Mouse (Mus musculus) CH12.LX (cell line): ENCODE data around the gene Tshz2. TPM values are rescaled to one million over a fixed set of nuclear protein-coding genes. Genes with fewer than 3 reads are reported as not detected.

Experiments
- DNase-seq: peaks from one replicate; pipeline ENCODE4 v3.0.0-alpha.2; 2013; ENCODE audit errors: extremely low read depth
- H3K27ac ChIP-seq: 2 replicates; pipeline ENCODE4 v1.5.1; 2012; ENCODE audit warnings: low read depth, mild to moderate bottlenecking, control low read depth, moderate library complexity; ENCODE audit not compliant: insufficient read depth
- H3K27me3 ChIP-seq: replicated peaks from 2 replicates; pipeline ENCODE3; 2012; ENCODE audit warnings: inconsistent platforms
- H3K36me3 ChIP-seq, 2 experiments: replicated peaks in 1 of 2; 2 replicates each; pipeline versions ENCODE3 to v1.6.1; 2012; ENCODE audit warnings: inconsistent platforms in 1 of 2, low read length in 1 of 2, mild to moderate bottlenecking in 1 of 2, mixed read lengths in 1 of 2, moderate library complexity in 1 of 2; ENCODE audit not compliant: control insufficient read depth in 1 of 2, insufficient read depth in 1 of 2
- H3K4me1 ChIP-seq, 2 experiments: 2 replicates each; pipeline ENCODE4 v1.6.1; 2012; ENCODE audit warnings: inconsistent platforms in 1 of 2, moderate library complexity in 1 of 2; ENCODE audit not compliant: insufficient read depth in 2 of 2, control insufficient read depth in 1 of 2
- H3K4me2 ChIP-seq: 2 replicates; pipeline ENCODE4 v1.6.1; 2012; ENCODE audit warnings: low read depth, mild to moderate bottlenecking, control low read depth; ENCODE audit not compliant: poor library complexity, insufficient read depth, severe bottlenecking
- H3K4me3 ChIP-seq, 3 experiments: fragments of 150-350 bp in 1 of 3; sonication (generic) in 1 of 3; replicated peaks in 1 of 3; 2 replicates each; pipeline versions ENCODE3 to v1.5.1; 2011 to 2012; ENCODE audit warnings: low read depth in 2 of 3, low read length in 2 of 3, mild to moderate bottlenecking in 2 of 3, moderate library complexity in 2 of 3, control low read depth in 1 of 3, improper control_type of control experiment in 1 of 3, inconsistent platforms in 1 of 3, mixed read lengths in 1 of 3; ENCODE audit not compliant: poor library complexity in 1 of 3
- H3K79me2 ChIP-seq: replicated peaks from 2 replicates; pipeline ENCODE4 v1.6.1; 2012; ENCODE audit warnings: mild to moderate bottlenecking, moderate library complexity; ENCODE audit not compliant: control insufficient read depth, poor library complexity, insufficient read depth, severe bottlenecking; ENCODE audit errors: extremely low read depth
- H3K9ac ChIP-seq: 2 replicates; pipeline ENCODE4 v1.6.1; 2012; ENCODE audit warnings: low read depth, mild to moderate bottlenecking, control low read depth, moderate library complexity; ENCODE audit not compliant: insufficient read depth
- H3K9me3 ChIP-seq: replicated peaks from 2 replicates; pipeline ENCODE3; 2012; ENCODE audit warnings: low read length, inconsistent platforms, mixed read lengths
- E2F4 ChIP-seq: IDR thresholded peaks from 2 replicates; pipeline ENCODE4 v1.6.1; 2011; ENCODE audit warnings: low read depth, low read length, improper control_type of control experiment; ENCODE audit not compliant: insufficient replicate concordance
- ELF1 ChIP-seq: IDR thresholded peaks from 2 replicates; pipeline ENCODE4 v1.6.1; 2014; ENCODE audit warnings: low read depth, mild to moderate bottlenecking, inconsistent platforms, low read length, improper control_type of control experiment
- GABPA ChIP-seq: IDR thresholded peaks from 2 replicates; pipeline ENCODE4 v1.6.1; 2012; ENCODE audit warnings: low read depth, low read length, improper control_type of control experiment, inconsistent platforms; ENCODE audit not compliant: insufficient replicate concordance
- IRF4 ChIP-seq: IDR thresholded peaks from 2 replicates; pipeline ENCODE4 v1.6.1; 2014; ENCODE audit warnings: low read depth, mild to moderate bottlenecking, inconsistent platforms, low read length, improper control_type of control experiment
- JUND ChIP-seq: conservative IDR thresholded peaks from 2 replicates; pipeline ENCODE4 v1.6.1; 2011; ENCODE audit warnings: low read depth, low read length, improper control_type of control experiment
- KAT2A ChIP-seq: IDR thresholded peaks from 2 replicates; pipeline ENCODE4 v1.6.1; 2012; ENCODE audit warnings: low read length, improper control_type of control experiment, inconsistent platforms; ENCODE audit not compliant: insufficient replicate concordance
- MEF2A ChIP-seq: IDR thresholded peaks from 2 replicates; pipeline ENCODE4 v1.6.1; 2014; ENCODE audit warnings: low read depth, mild to moderate bottlenecking, inconsistent platforms, low read length, improper control_type of control experiment, borderline replicate concordance
- MYC ChIP-seq: IDR thresholded peaks from 2 replicates; pipeline ENCODE4 v1.6.1; 2011; ENCODE audit warnings: low read depth, mild to moderate bottlenecking, improper control_type of control experiment, low read length
- SMC3 ChIP-seq: IDR thresholded peaks from 2 replicates; pipeline ENCODE4 v1.6.1; 2011; ENCODE audit warnings: low read depth, low read length, improper control_type of control experiment
- TBP ChIP-seq: conservative IDR thresholded peaks from 2 replicates; pipeline ENCODE4 v1.6.1; 2011; ENCODE audit warnings: low read depth, low read length, improper control_type of control experiment
- USF1 ChIP-seq: IDR thresholded peaks from 2 replicates; pipeline ENCODE4 v1.6.1; 2014; ENCODE audit warnings: low read depth, mild to moderate bottlenecking, inconsistent platforms, low read length, improper control_type of control experiment
- dilution Hi-C: fragments of 300-500 bp; cut with MboI; formaldehyde crosslinking; loops from 2 replicates; pipeline ENCODE4 v1.14.3; 2020; ENCODE audit warnings: low sequenced_read_pairs; ENCODE audit not compliant: extremely low pct_unique_long_range_greater_than_20kb, extremely low pct_ligation_motif_present
- in situ Hi-C: fragments of 300-500 bp; cut with MboI; formaldehyde crosslinking; loops from 3 replicates; pipeline ENCODE4 v1.14.3; 2019; ENCODE audit warnings: low sequenced_read_pairs, low pct_ligation_motif_present, low pct_unique_long_range_greater_than_20kb, mixed read lengths
- polyA plus RNA-seq: library from polyadenylated mRNA; unstranded; fragments of >175 nt; gene quantifications from 2 replicates; pipeline ENCODE4 v1.2.1, GENCODE M21; 2012; ENCODE audit warnings: low read depth; ENCODE audit not compliant: insufficient read length
- total RNA-seq, 2 experiments: library from RNA; depleted of rRNA; stranded (reverse); fragments of 300-350 nt in 1 of 2; fragments of >200 nt in 1 of 2; gene quantifications; 2 replicates each; pipeline ENCODE4 v1.2.3; 2012 to 2014

Gene Tshz2
- total and polyA plus RNA-seq, 3 experiments: not detected

GRCm38 (mm10) chr2:170120139-170121027 lies 487.6 kb downstream of the Tshz2 start:
- Histone ChIP-seq H3K4me1 (peaks cover 24 to 91% of the 10 kb centered on the region in 2 experiments), H3K27me3 (no peaks in the 10 kb centered on the region)
- no peak for DNase-seq
- TF ChIP-seq IRF4 (no peak), USF1 (no peak), E2F4 (no peak), ELF1 (no peak), JUND (no peak), GABPA (no peak), MYC (no peak), KAT2A (no peak), SMC3 (no peak), MEF2A (no peak), TBP (no peak)
- TF ChIP-seq, all 38 proteins: peak for 0
- H3K4me2 ChIP-seq: no peak overlapping the region
- peaks cover 37 to 80% of the 10 kb centered on the region in 2 experiments for H3K36me3 ChIP-seq
- peaks cover 35% of the 10 kb centered on the region for H3K79me2 ChIP-seq
- H3K27ac ChIP-seq: no peak overlapping the region
- in situ Hi-C loops (loop anchor here (25.0 kb wide), 1 partner anchor 392 kb away; no protein-coding TSS in a partner anchor), dilution Hi-C loops (no loop called here)
- no peak overlapping the region for H3K9ac ChIP-seq
- no peak overlapping the region for H3K4me3 ChIP-seq
- no peaks in the 10 kb centered on the region for H3K9me3 ChIP-seq

Other genes starting within 250 kb of the Tshz2 start
- not detected in 2 replicates for gene Gm11011, start 45.3 kb upstream of the Tshz2 start, total RNA-seq (2012; rRNA removed)
- not detected in 2 replicates for gene Gm11011, start 45.3 kb upstream of the Tshz2 start, total RNA-seq (2014; rRNA removed)
- gene Gm11011, start 45.3 kb upstream of the Tshz2 start, polyA plus RNA-seq: not detected in 2 replicates